Comparison of ENCODE assay signal across 8 mouse cellular contexts in the genomic region with DNA sequence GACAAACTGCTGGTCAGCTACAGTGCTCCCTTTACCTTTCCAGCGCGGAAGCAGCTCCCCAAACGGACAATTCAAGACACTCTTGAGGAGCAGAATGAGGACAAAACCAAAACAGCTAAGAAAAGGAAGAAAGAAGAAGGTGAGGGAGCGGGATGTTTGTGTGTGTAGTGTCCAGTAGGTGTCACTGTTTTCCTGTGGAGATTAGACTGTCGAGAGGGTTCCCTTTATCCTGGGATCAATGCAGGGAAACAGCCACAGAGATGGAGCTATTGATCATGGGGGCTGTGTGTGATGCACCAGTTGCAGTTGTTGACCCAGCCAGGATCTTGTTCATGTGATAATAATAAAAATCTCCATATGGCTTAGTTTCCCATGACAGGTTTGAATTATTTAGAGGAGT. TPM values are rescaled to one million over a fixed set of nuclear protein-coding genes. Genes with fewer than 3 reads are reported as not detected.
DNase-seq lines count a peak whose midpoint lies in the region; ATAC-seq lines count a peak whose summit lies in the region.

No protein-coding gene starts in this region.

- WGBS in hindbrain, embryonic 10.5 days, result 51% methylated on average over 5 of the region's 5 CpGs

- peak; percentile 80 for ATAC-seq in megakaryocyte-erythroid progenitor cell, adult 5-6 weeks (replicated peaks; ENCODE audit: low FRiP score, low TSS enrichment, poor library complexity, severe bottlenecking)

- peak; percentile 25 to 45 for DNase-seq in cerebellum, postnatal 10 days
- DNase-seq in cerebellum, adult 18-20 months, result no peak
- peak; percentile 10 for DNase-seq in right cerebral cortex, adult 18-20 months
- DNase-seq in right cerebral cortex, postnatal 4 days, result no peak
- peak; percentile 9 for DNase-seq in hindbrain, embryonic 10.5 days (ENCODE audit: low spot score)
- no peak for DNase-seq in spleen, postnatal 4 days (ENCODE audit: low spot score in 2 of 2)
- no peak for DNase-seq in cerebellum, adult 8-10 months

- no peaks in the 10 kb centered on the region for H3K4me1 ChIP-seq in hindbrain, embryonic 10.5 days (replicated peaks)

- H3K4me3 ChIP-seq in hindbrain, embryonic 10.5 days, result no peak overlapping the region

- no peaks in the 10 kb centered on the region for H3K9me3 ChIP-seq in hindbrain, embryonic 10.5 days

- no peaks in the 10 kb centered on the region for H3K27me3 ChIP-seq in hindbrain, embryonic 10.5 days (ENCODE audit: insufficient read depth, poor library complexity, severe bottlenecking)

- H3K27ac ChIP-seq in hindbrain, embryonic 10.5 days, result no peak overlapping the region

- peaks cover 100% of the 10 kb centered on the region for H3K36me3 ChIP-seq in hindbrain, embryonic 10.5 days

RNA-seq across cellular contexts. Expression of a gene that starts 10.1 kb away (rescaled TPM):
- 10.4 and 11.2 TPM in 2 replicates for polyA plus RNA-seq in hindbrain, embryonic 10.5 days (2016; fragmentation: Nextera tagmentation; extraction: Ambion mirVana)
- total RNA-seq in megakaryocyte-erythroid progenitor cell, adult 5-6 weeks (2014; fragmentation: Nextera tagmentation), result 5.9 and 6.3 TPM in 2 replicates
- total RNA-seq in megakaryocyte-erythroid progenitor cell, adult 5-6 weeks (2017), result 1.7 and 5.9 TPM in 2 replicates

RNA-seq across cellular contexts. Expression of a gene that starts 11.5 kb away (rescaled TPM):
- polyA plus RNA-seq in hindbrain, embryonic 10.5 days (2016; fragmentation: Nextera tagmentation; extraction: Ambion mirVana), result 118 and 154 TPM in 2 replicates
- 164 and 210 TPM in 2 replicates for total RNA-seq in megakaryocyte-erythroid progenitor cell, adult 5-6 weeks (2014; fragmentation: Nextera tagmentation)
- 125 and 135 TPM in 2 replicates for total RNA-seq in megakaryocyte-erythroid progenitor cell, adult 5-6 weeks (2017)

RNA-seq across cellular contexts. Expression of a gene that starts 35.8 kb away (rescaled TPM):
- polyA plus RNA-seq in hindbrain, embryonic 10.5 days (2016; fragmentation: Nextera tagmentation; extraction: Ambion mirVana), result 1.0 and 1.7 TPM in 2 replicates
- 10.9 and 11.4 TPM in 2 replicates for total RNA-seq in megakaryocyte-erythroid progenitor cell, adult 5-6 weeks (2014; fragmentation: Nextera tagmentation)
- total RNA-seq in megakaryocyte-erythroid progenitor cell, adult 5-6 weeks (2017), result 11.5 and 13.6 TPM in 2 replicates

Comparison
In these comparisons a context has a peak if more than half of its experiments do, and no peak if none do; other contexts are left out.
1. DNase-seq: peak in cerebellum, postnatal 10 days (2 of 2), right cerebral cortex, adult 18-20 months (single experiment) and hindbrain, embryonic 10.5 days (single experiment); none in cerebellum, adult 18-20 months (0 of 2), right cerebral cortex, postnatal 4 days (single experiment), spleen, postnatal 4 days (0 of 2) and cerebellum, adult 8-10 months (single experiment).